Mouse (Mus musculus): ENCODE data around the gene Olfr527. TPM values are rescaled to one million over a fixed set of nuclear protein-coding genes. Genes with fewer than 3 reads are reported as not detected.

Olfr527 gene
- polyA plus RNA-seq, 1 experiment from 2014 or later, result not detected

DNA sequence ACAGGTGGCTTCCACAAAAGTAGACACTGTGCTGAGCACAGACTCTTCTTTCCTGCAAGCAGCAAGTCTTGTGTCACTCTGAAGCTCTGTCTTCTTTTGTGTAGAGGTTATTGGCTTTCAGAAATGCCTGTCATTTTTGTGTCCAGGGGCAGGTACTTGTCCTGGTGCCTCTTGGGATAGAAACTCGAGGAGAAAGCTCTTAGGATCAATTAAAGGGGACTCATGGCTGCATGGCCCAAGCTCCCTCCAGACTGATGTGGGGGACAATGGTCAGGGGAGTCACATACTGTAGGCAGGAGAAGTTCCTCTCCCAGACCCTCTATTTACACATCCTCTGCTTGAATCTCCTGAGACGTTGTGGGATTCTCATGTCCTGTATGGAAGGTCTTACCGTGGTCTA, 27.8 kb downstream of the Olfr527 start, which contains the start of gene Olfr60:
Gene Olfr60 (minus strand): TSS at position 101 of the 400 bp plus-strand sequence.
- no peak within 1 kb of the TSS for H3K9ac ChIP-seq (ENCODE audit: low read length)
- 59% methylated on average over 3 of the region's 3 CpGs for WGBS
- no peaks in the 10 kb centered on the region for H3K36me3 ChIP-seq (ENCODE audit: control insufficient read depth, insufficient read depth, low read length)
- H3K4me3 ChIP-seq (ENCODE audit: control insufficient read depth in 1 of 2, insufficient read depth in 1 of 2, low read depth in 1 of 2, low read length in 2 of 2), result no peak within 1 kb of the TSS
- no peaks in the 10 kb centered on the region for H3K27me3 ChIP-seq (ENCODE audit: control insufficient read depth, insufficient read depth, low read length)
- H3K9me3 ChIP-seq (ENCODE audit: control insufficient read depth, low read length), result no peaks in the 10 kb centered on the region
- ATAC-seq (ENCODE audit: insufficient number of reproducible peaks, insufficient read depth, low FRiP score, low read depth), result no peak
- no peaks in the 10 kb centered on the region for H3K4me1 ChIP-seq (ENCODE audit: control insufficient read depth in 2 of 2, insufficient read depth in 2 of 2, low read length in 2 of 2)
- H3K4me2 ChIP-seq (ENCODE audit: low read length), result no peak within 1 kb of the TSS
- H3K27ac ChIP-seq (replicated peaks in 1 of 2; ENCODE audit: control insufficient read depth in 1 of 2, insufficient read depth in 1 of 2, low read depth in 2 of 2, low read length in 2 of 2), result no peak within 1 kb of the TSS

- no peaks in the 10 kb centered on the region for H3K9me3 ChIP-seq (ENCODE audit: control insufficient read depth, low read length)
- WGBS, result 65% methylated on average over 4 of the region's 4 CpGs
- no peak for ATAC-seq (ENCODE audit: insufficient number of reproducible peaks, insufficient read depth, low FRiP score, low read depth)
- H3K4me1 ChIP-seq (ENCODE audit: control insufficient read depth in 2 of 2, insufficient read depth in 2 of 2, low read length in 2 of 2), result no peaks in the 10 kb centered on the region
- H3K27me3 ChIP-seq (ENCODE audit: control insufficient read depth, insufficient read depth, low read length), result no peaks in the 10 kb centered on the region
- H3K9ac ChIP-seq (ENCODE audit: low read length), result no peak overlapping the region
- H3K4me2 ChIP-seq (ENCODE audit: low read length), result no peak overlapping the region
- no peaks in the 10 kb centered on the region for H3K36me3 ChIP-seq (ENCODE audit: control insufficient read depth, insufficient read depth, low read length)
- no peak overlapping the region for H3K4me3 ChIP-seq (ENCODE audit: control insufficient read depth in 1 of 2, insufficient read depth in 1 of 2, low read depth in 1 of 2, low read length in 2 of 2)
- no peak overlapping the region for H3K27ac ChIP-seq (replicated peaks in 1 of 2; ENCODE audit: control insufficient read depth in 1 of 2, insufficient read depth in 1 of 2, low read depth in 2 of 2, low read length in 2 of 2)
Observed at GRCm38 (mm10) chr7:140374300-140374699, 40.5 kb downstream of the Olfr527 start.

DNA sequence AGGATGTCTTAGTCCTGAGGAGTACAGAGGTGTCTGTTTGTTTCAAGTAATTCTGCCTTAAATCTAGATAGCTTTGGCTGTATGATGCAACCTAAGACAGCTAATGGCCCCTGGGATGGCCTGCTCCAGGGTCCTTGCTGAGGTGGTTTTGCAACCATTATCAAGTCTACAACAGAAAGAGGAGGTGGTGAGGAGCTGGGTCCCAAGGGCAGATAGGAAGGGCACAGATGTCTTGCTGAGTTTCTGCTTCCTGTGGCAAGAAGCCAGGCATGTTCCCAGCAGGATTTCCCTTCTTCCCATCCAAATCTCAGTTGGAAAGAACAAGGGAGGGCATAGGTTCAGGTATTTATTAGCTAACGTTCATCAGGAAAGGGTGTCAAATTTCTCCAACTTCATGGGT, 42.4 kb downstream of the Olfr527 start, which contains the start of gene Olfr530:
Gene Olfr530 (minus strand): TSS at position 101 of the 400 bp plus-strand sequence.
- Histone ChIP-seq H3K4me3 (ENCODE audit: control insufficient read depth in 1 of 2, insufficient read depth in 1 of 2, low read depth in 1 of 2, low read length in 2 of 2) (no peak within 1 kb of the TSS), H3K36me3 (ENCODE audit: control insufficient read depth, insufficient read depth, low read length) (no peaks in the 10 kb centered on the region), H3K4me2 (ENCODE audit: low read length) (no peak within 1 kb of the TSS), H3K27me3 (ENCODE audit: control insufficient read depth, insufficient read depth, low read length) (no peaks in the 10 kb centered on the region), H3K9ac (ENCODE audit: low read length) (no peak within 1 kb of the TSS), H3K9me3 (ENCODE audit: control insufficient read depth, low read length) (no peaks in the 10 kb centered on the region), H3K4me1 (ENCODE audit: control insufficient read depth in 2 of 2, insufficient read depth in 2 of 2, low read length in 2 of 2) (no peaks in the 10 kb centered on the region), H3K27ac (replicated peaks in 1 of 2; ENCODE audit: control insufficient read depth in 1 of 2, insufficient read depth in 1 of 2, low read depth in 2 of 2, low read length in 2 of 2) (no peak within 1 kb of the TSS)
- no peak for ATAC-seq (ENCODE audit: insufficient number of reproducible peaks, insufficient read depth, low FRiP score, low read depth)
- WGBS, result 50% methylated on average over 1 of the region's 1 CpGs

DNA sequence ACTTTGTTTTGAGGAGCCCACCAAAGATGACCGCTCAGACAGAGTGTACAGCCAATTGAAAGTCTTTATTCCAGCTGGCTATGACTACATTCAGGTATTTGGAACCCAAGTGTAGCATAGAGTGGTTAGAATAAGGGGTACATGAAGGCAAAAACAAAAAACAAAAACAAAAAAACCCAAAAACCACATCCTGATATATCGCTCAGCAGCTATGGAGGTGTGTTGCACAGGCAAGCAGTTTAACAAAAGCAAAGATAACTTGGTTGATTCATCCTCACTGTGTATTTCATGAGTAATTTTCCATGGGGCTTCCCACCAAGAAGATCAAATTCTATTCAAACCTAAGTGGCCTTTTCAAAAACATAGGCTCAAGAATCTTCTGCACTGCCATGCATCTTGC, 43.1 kb downstream of the Olfr527 start:
- H3K9me3 ChIP-seq (ENCODE audit: control insufficient read depth, low read length), result no peaks in the 10 kb centered on the region
- no peak overlapping the region for H3K9ac ChIP-seq (ENCODE audit: low read length)
- no peak overlapping the region for H3K27ac ChIP-seq (replicated peaks in 1 of 2; ENCODE audit: control insufficient read depth in 1 of 2, insufficient read depth in 1 of 2, low read depth in 2 of 2, low read length in 2 of 2)
- H3K4me1 ChIP-seq (ENCODE audit: control insufficient read depth in 2 of 2, insufficient read depth in 2 of 2, low read length in 2 of 2), result no peaks in the 10 kb centered on the region
- H3K4me2 ChIP-seq (ENCODE audit: low read length), result no peak overlapping the region
- no peaks in the 10 kb centered on the region for H3K36me3 ChIP-seq (ENCODE audit: control insufficient read depth, insufficient read depth, low read length)
- 87% methylated on average over 2 of the region's 2 CpGs for WGBS
- H3K4me3 ChIP-seq (ENCODE audit: control insufficient read depth in 1 of 2, insufficient read depth in 1 of 2, low read depth in 1 of 2, low read length in 2 of 2), result no peak overlapping the region
- no peaks in the 10 kb centered on the region for H3K27me3 ChIP-seq (ENCODE audit: control insufficient read depth, insufficient read depth, low read length)
- no peak for ATAC-seq (ENCODE audit: insufficient number of reproducible peaks, insufficient read depth, low FRiP score, low read depth)

Other genes starting within 250 kb of the Olfr527 start
- 0.59 TPM in 1 of 2 replicates, not detected in the other for gene Prap1, start 240.6 kb upstream of the Olfr527 start, polyA plus RNA-seq (2014; fragmentation: Nextera tagmentation; extraction: Ambion mirVana)
- gene Fuom, start 231.6 kb upstream of the Olfr527 start, polyA plus RNA-seq (2014; fragmentation: Nextera tagmentation; extraction: Ambion mirVana), result 108 and 111 TPM in 2 replicates
- 12.4 and 12.5 TPM in 2 replicates for gene Paox, start 218.2 kb upstream of the Olfr527 start, polyA plus RNA-seq (2014; fragmentation: Nextera tagmentation; extraction: Ambion mirVana)
- 220 and 227 TPM in 2 replicates for gene Echs1, start 217.5 kb upstream of the Olfr527 start, polyA plus RNA-seq (2014; fragmentation: Nextera tagmentation; extraction: Ambion mirVana)
- gene Mtg1, start 196.5 kb upstream of the Olfr527 start, polyA plus RNA-seq (2014; fragmentation: Nextera tagmentation; extraction: Ambion mirVana), result 38.2 and 40.8 TPM in 2 replicates
- gene Sprn, start 179.1 kb upstream of the Olfr527 start, polyA plus RNA-seq (2014; fragmentation: Nextera tagmentation; extraction: Ambion mirVana), result 0.11 TPM in 1 of 2 replicates, not detected in the other
- gene Olfr522, start 169.3 kb upstream of the Olfr527 start, polyA plus RNA-seq (2014; fragmentation: Nextera tagmentation; extraction: Ambion mirVana), result not detected in 2 replicates
- not detected in 2 replicates for gene Olfr523, start 160.8 kb upstream of the Olfr527 start, polyA plus RNA-seq (2014; fragmentation: Nextera tagmentation; extraction: Ambion mirVana)
- gene Olfr524, start 128.1 kb upstream of the Olfr527 start, polyA plus RNA-seq (2014; fragmentation: Nextera tagmentation; extraction: Ambion mirVana), result not detected in 2 replicates
- not detected in 2 replicates for gene Cd163l1, start 115.8 kb upstream of the Olfr527 start, polyA plus RNA-seq (2014; fragmentation: Nextera tagmentation; extraction: Ambion mirVana)
- not detected in 2 replicates for gene 5830411N06Rik, start 86.7 kb upstream of the Olfr527 start, polyA plus RNA-seq (2014; fragmentation: Nextera tagmentation; extraction: Ambion mirVana)
- gene Olfr525, start 13.2 kb upstream of the Olfr527 start, polyA plus RNA-seq (2014; fragmentation: Nextera tagmentation; extraction: Ambion mirVana), result not detected in 2 replicates
- not detected in 2 replicates for gene Olfr60, start 27.7 kb downstream of the Olfr527 start, polyA plus RNA-seq (2014; fragmentation: Nextera tagmentation; extraction: Ambion mirVana)
- not detected in 2 replicates for gene Olfr530, start 42.3 kb downstream of the Olfr527 start, polyA plus RNA-seq (2014; fragmentation: Nextera tagmentation; extraction: Ambion mirVana)
- not detected in 2 replicates for gene Olfr531, start 68.9 kb downstream of the Olfr527 start, polyA plus RNA-seq (2014; fragmentation: Nextera tagmentation; extraction: Ambion mirVana)
- not detected in 2 replicates for gene Olfr532, start 87.6 kb downstream of the Olfr527 start, polyA plus RNA-seq (2014; fragmentation: Nextera tagmentation; extraction: Ambion mirVana)
- gene Olfr533, start 129.4 kb downstream of the Olfr527 start, polyA plus RNA-seq (2014; fragmentation: Nextera tagmentation; extraction: Ambion mirVana), result not detected in 2 replicates
- gene Olfr535, start 150.2 kb downstream of the Olfr527 start, polyA plus RNA-seq (2014; fragmentation: Nextera tagmentation; extraction: Ambion mirVana), result not detected in 2 replicates
- not detected in 2 replicates for gene Olfr536, start 173.4 kb downstream of the Olfr527 start, polyA plus RNA-seq (2014; fragmentation: Nextera tagmentation; extraction: Ambion mirVana)
- gene Olfr538, start 233.9 kb downstream of the Olfr527 start, polyA plus RNA-seq (2014; fragmentation: Nextera tagmentation; extraction: Ambion mirVana), result not detected in 2 replicates

All from heart, embryonic 14.5 days (tissue).